Mouse (Mus musculus) liver, embryonic 13.5 days (tissue): ENCODE data around the gene Blvrb. TPM values are rescaled to one million over a fixed set of nuclear protein-coding genes. Genes with fewer than 3 reads are reported as not detected.
"Not testable (repeated sequence)": the region's sequence is repeated elsewhere in the genome, so short reads cannot be mapped to it uniquely, and the experiment has no call there.

Source experiments
- ATAC-seq: fragments of 200-750 bp; cut with Nextera tagmentation; 2 replicates; pipeline ENCODE4 v1.8.0; 2017; ENCODE audit warnings: low read depth, mild to moderate bottlenecking, moderate number of reproducible peaks, moderate library complexity
- DNase-seq: peaks from one replicate; pipeline ENCODE4 v3.0.0; 2022
- H3K27ac ChIP-seq: fragments of 300-500 bp; sonication (generic); 2 replicates; pipeline ENCODE4 v1.5.1; 2015; ENCODE audit warnings: moderate library complexity, mild to moderate bottlenecking, inconsistent platforms
- H3K27me3 ChIP-seq: fragments of 300-500 bp; sonication (generic); 2 replicates; pipeline ENCODE4 v1.6.1; 2015; ENCODE audit warnings: mild to moderate bottlenecking, inconsistent platforms
- H3K36me3 ChIP-seq: fragments of 300-500 bp; sonication (generic); 2 replicates; pipeline ENCODE4 v1.6.1; 2015; ENCODE audit warnings: mild to moderate bottlenecking, inconsistent platforms
- H3K4me1 ChIP-seq: fragments of 300-500 bp; sonication (generic); replicated peaks from 2 replicates; pipeline ENCODE4 v1.6.1; 2015; ENCODE audit warnings: inconsistent platforms
- H3K4me2 ChIP-seq: fragments of 300-500 bp; sonication (generic); 2 replicates; pipeline ENCODE4 v1.6.1; 2015; ENCODE audit warnings: inconsistent platforms, mild to moderate bottlenecking, moderate library complexity
- H3K4me3 ChIP-seq: fragments of 300-500 bp; sonication (generic); replicated peaks from 2 replicates; pipeline ENCODE4 v1.5.1; 2015; ENCODE audit warnings: mild to moderate bottlenecking, inconsistent platforms
- H3K9ac ChIP-seq: fragments of 300-500 bp; sonication (generic); 2 replicates; pipeline ENCODE4 v1.6.1; 2015; ENCODE audit warnings: mild to moderate bottlenecking, inconsistent platforms
- H3K9me3 ChIP-seq: fragments of 300-500 bp; sonication (generic); replicated peaks from 2 replicates; pipeline ENCODE4 v1.6.1; 2016; ENCODE audit warnings: inconsistent platforms
- WGBS: fragments of 180-500 bp; shearing (Covaris S2); methylation state at CpG from one replicate; pipeline ENCODE4 v1.1.7; 2015; ENCODE audit not compliant: insufficient replicate concordance; 5-methylcytosine and 5-hydroxymethylcytosine counted together
- polyA plus RNA-seq: library from polyadenylated mRNA; unstranded; fragments of >200 nt; fragmentation: Nextera tagmentation; extraction: Ambion mirVana; gene quantifications from 2 replicates; pipeline ENCODE4 v1.2.1, GENCODE M21; 2015

Gene Blvrb
- polyA plus RNA-seq, 1 experiment from 2014 or later, result 956 TPM

GRCm38 (mm10) chr7:27486102-27486769 lies 38.5 kb downstream of the Blvrb start:
- Histone ChIP-seq H3K4me2 (peak overlapping the region; percentile 81), H3K27ac (peak overlapping the region; percentile 93), H3K9ac (peak overlapping the region; percentile 93), H3K4me1 (peaks cover 82% of the 10 kb centered on the region), H3K27me3 (no peaks in the 10 kb centered on the region), H3K36me3 (peaks cover 15% of the 10 kb centered on the region), H3K9me3 (no peaks in the 10 kb centered on the region), H3K4me3 (peak overlapping the region; percentile 87)
- WGBS, result 2% methylated on average over 13 of the region's 13 CpGs
- ATAC-seq, result no peak
- peak; percentile 53 for DNase-seq

DNA sequence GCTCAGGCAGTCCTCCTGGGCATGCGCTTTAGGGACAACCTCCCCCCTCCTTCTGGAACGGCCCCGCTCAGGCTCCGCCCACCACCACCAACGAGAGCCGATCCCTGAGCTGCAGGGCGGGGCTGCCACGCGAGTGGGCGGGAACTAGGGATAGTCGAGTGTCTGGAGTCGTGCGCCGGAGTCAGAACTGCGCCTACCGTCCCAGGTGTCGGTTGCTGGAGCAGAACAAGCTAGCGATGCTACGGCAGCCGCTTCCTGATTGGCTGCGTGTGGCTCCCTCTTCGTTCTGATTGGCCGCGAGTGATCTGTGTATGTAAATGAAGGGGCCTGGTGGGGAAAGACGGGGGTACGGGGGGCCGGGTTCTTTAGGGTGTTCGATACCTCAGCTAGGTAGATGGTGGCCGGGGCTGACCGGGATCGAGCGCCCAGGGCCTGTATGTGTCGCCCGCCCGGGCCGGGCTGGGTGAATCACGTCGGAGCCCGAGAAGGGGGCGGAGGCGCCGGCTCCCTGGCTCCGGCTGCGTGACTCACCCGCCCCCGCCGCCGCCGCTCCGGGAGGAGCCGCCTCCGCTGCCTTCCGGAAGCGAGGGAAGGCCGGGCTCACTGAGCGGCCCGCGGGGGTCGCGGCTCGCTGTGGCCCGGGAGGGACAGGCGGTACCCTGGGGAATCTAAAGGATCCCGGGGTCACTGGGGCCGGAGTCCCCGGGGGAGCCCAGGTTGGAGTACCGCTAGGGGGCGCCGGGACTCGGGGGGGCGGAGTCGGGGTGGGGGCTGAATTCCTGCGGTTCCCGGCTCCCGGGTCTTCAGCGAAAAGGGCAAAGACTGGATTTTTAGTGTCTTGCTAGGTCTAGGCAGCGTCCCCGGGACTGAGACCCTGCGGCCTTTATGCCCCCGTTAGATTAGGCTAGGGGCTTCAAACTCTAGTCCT lies 39.3 kb downstream of the Blvrb start, which contains the start of gene Sertad1:
TSS of gene Sertad1 (plus strand) at position 141 of the 928 bp plus-strand sequence.
- Histone ChIP-seq H3K4me2 (peak within 1 kb of the TSS; percentile 81), H3K9ac (peak within 1 kb of the TSS; percentile 93), H3K36me3 (peaks cover 15% of the 10 kb centered on the region), H3K27me3 (no peaks in the 10 kb centered on the region), H3K9me3 (no peaks in the 10 kb centered on the region), H3K27ac (peak within 1 kb of the TSS; percentile 93), H3K4me1 (peaks cover 83% of the 10 kb centered on the region), H3K4me3 (peak within 1 kb of the TSS; percentile 87)
- DNase-seq (peak; percentile 100), ATAC-seq (peak; percentile 78)
- WGBS, result under 1% methylated on average over 75 of the region's 80 CpGs

GRCm38 (mm10) chr7:27487740-27488268 lies 40.0 kb downstream of the Blvrb start:
- Histone ChIP-seq H3K36me3 (peaks cover 15% of the 10 kb centered on the region), H3K4me1 (peaks cover 83% of the 10 kb centered on the region), H3K4me3 (peak overlapping the region; percentile 87), H3K27ac (peak overlapping the region; percentile 93), H3K27me3 (no peaks in the 10 kb centered on the region), H3K9ac (peak overlapping the region; percentile 93), H3K9me3 (no peaks in the 10 kb centered on the region), H3K4me2 (peak overlapping the region; percentile 81)
- ATAC-seq (no peak), DNase-seq (peak; percentile 48)
- WGBS, result 2% methylated on average over 13 of the region's 13 CpGs

DNA sequence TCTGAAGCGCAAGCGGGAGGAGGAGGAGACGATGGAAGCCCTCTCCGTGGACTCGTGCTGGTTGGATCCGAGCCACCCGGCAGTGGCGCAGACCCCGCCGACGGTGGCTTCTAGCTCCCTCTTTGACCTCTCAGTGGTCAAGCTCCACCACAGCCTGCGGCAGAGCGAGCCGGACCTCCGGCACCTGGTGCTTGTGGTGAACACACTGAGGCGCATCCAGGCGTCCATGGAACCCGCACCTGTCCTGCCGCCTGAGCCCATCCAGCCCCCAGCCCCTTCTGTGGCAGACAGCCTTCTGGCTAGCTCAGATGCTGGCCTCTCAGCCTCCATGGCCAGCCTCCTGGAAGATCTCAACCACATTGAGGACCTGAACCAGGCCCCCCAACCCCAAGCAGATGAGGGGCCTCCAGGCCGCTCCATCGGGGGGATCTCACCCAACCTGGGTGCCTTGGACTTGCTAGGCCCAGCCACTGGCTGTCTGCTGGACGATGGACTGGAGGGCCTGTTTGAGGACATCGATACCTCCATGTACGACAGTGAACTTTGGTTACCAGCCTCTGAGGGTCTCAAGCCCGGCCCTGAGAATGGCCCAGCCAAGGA lies 41.6 kb downstream of the Blvrb start:
- DNase-seq (no peak), ATAC-seq (no peak)
- Histone ChIP-seq H3K9me3 (no peaks in the 10 kb centered on the region), H3K36me3 (peaks cover 15% of the 10 kb centered on the region), H3K4me1 (peaks cover 79% of the 10 kb centered on the region), H3K4me2 (peak overlapping the region; percentile 81), H3K27me3 (no peaks in the 10 kb centered on the region), H3K27ac (peak overlapping the region; percentile 93), H3K9ac (peak overlapping the region; percentile 80), H3K4me3 (peak overlapping the region; percentile 60)
- WGBS, result 86% methylated on average over 25 of the region's 25 CpGs

DNA sequence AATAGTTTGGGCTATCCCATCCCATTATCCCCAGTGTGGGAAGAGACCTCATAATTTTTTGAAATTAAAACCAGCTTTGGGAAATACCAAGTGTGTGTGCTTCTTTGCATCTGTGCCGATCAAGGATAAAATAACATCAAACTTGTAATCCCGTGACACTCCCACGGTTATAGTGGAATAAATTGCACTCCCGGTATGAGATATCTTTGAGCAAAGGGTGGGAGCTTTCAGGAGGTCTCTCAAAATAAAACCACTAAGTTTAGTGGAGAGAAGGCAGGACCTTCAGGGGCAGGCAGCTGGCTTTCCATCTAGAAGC lies 42.4 kb downstream of the Blvrb start:
- peak overlapping the region; percentile 60 for H3K4me3 ChIP-seq
- H3K9me3 ChIP-seq, result no peaks in the 10 kb centered on the region
- DNase-seq (no peak), ATAC-seq (no peak)
- peaks cover 15% of the 10 kb centered on the region for H3K36me3 ChIP-seq
- peak overlapping the region; percentile 80 for H3K9ac ChIP-seq
- peaks cover 77% of the 10 kb centered on the region for H3K4me1 ChIP-seq
- peak overlapping the region; percentile 93 for H3K27ac ChIP-seq
- WGBS, result 26% methylated on average over 4 of the region's 4 CpGs
- H3K4me2 ChIP-seq, result peak overlapping the region; percentile 81
- H3K27me3 ChIP-seq, result no peaks in the 10 kb centered on the region

GRCm38 (mm10) chr7:27490543-27491329 lies 43.0 kb downstream of the Blvrb start:
- H3K4me1 ChIP-seq, result peaks cover 73% of the 10 kb centered on the region
- DNase-seq, result peak; percentile 94
- ATAC-seq, result peak; percentile 89
- no peaks in the 10 kb centered on the region for H3K9me3 ChIP-seq
- peak overlapping the region; percentile 60 for H3K4me3 ChIP-seq
- no peaks in the 10 kb centered on the region for H3K27me3 ChIP-seq
- peak overlapping the region; percentile 81 for H3K4me2 ChIP-seq
- WGBS, result 0% methylated on average over 33 of the region's 33 CpGs
- H3K27ac ChIP-seq, result peak overlapping the region; percentile 93
- peaks cover 15% of the 10 kb centered on the region for H3K36me3 ChIP-seq
- peak overlapping the region; percentile 80 for H3K9ac ChIP-seq

GRCm38 (mm10) chr7:27491856-27492255 lies 44.1 kb downstream of the Blvrb start:
- H3K27ac ChIP-seq, result peak overlapping the region; percentile 93
- H3K4me3 ChIP-seq, result 0 out of 2 replicates have a peak overlapping the region, but pooled peaks have one; percentile 60
- H3K4me1 ChIP-seq, result peaks cover 72% of the 10 kb centered on the region
- no peaks in the 10 kb centered on the region for H3K27me3 ChIP-seq
- DNase-seq (no peak), ATAC-seq (no peak)
- 75% methylated on average over 7 of the region's 7 CpGs for WGBS
- peaks cover 15% of the 10 kb centered on the region for H3K36me3 ChIP-seq
- H3K9ac ChIP-seq, result peak overlapping the region; percentile 80
- no peaks in the 10 kb centered on the region for H3K9me3 ChIP-seq
- peak overlapping the region; percentile 81 for H3K4me2 ChIP-seq

GRCm38 (mm10) chr7:27493022-27493421 lies 45.2 kb downstream of the Blvrb start:
- Histone ChIP-seq H3K4me1 (peaks cover 75% of the 10 kb centered on the region), H3K27ac (peak overlapping the region; percentile 93), H3K9me3 (no peaks in the 10 kb centered on the region), H3K4me3 (no peak overlapping the region), H3K9ac (0 out of 2 replicates have a peak overlapping the region, but pooled peaks have one; percentile 80), H3K36me3 (peaks cover 15% of the 10 kb centered on the region), H3K27me3 (no peaks in the 10 kb centered on the region), H3K4me2 (no peak overlapping the region)
- DNase-seq, result no peak
- 46% methylated on average over 3 of the region's 3 CpGs for WGBS
- ATAC-seq, result no peak

GRCm38 (mm10) chr7:27493450-27493849 lies 45.7 kb downstream of the Blvrb start:
- Histone ChIP-seq H3K27me3 (no peaks in the 10 kb centered on the region), H3K4me3 (no peak overlapping the region), H3K9ac (0 out of 2 replicates have a peak overlapping the region, but pooled peaks have one; percentile 80), H3K4me2 (no peak overlapping the region), H3K36me3 (peaks cover 15% of the 10 kb centered on the region), H3K9me3 (no peaks in the 10 kb centered on the region), H3K27ac (peak overlapping the region; percentile 93; the same call in 1 of the 2 replicates), H3K4me1 (peaks cover 71% of the 10 kb centered on the region)
- 73% methylated on average over 5 of the region's 5 CpGs for WGBS
- no peak for DNase-seq
- ATAC-seq, result no peak

DNA sequence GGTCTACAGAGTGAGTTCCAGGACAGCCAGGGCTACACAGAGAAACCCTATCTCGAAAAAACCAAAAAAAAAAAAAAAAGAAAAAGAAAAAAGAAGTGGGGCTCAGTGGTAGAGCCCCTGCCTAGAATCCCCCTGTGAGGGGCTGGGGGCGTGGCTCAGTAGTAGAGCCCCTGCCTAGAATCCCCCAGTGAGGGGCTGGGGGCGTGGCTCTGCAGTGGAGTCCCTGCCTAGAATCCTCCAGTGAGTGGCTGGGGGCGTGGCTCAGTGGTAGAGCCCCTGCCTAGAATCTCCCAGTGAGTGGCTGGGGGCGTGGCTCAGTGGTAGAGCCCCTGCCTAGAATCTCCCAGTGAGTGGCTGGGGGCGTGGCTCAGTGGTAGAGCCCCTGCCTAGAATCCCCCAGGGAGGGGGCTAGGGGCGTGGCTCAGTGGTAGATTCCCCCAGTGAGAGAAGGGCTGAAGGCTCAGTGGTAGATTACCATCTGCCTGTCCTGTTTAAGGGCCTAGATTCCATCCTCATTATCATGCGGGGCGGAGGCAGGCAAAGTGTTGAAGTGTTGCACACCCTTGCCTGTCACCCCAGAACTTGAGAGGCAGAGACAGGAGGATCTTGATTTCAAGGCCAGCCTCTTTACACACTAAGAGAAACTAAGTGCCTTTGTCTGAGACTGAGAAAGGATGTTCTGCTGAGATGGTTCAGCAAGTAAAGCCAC lies 47.0 kb downstream of the Blvrb start:
- peaks cover 57% of the 10 kb centered on the region for H3K4me1 ChIP-seq
- 71% methylated on average over 9 of the region's 9 CpGs for WGBS
- H3K27ac ChIP-seq, result not testable (repeated sequence)

More for the DNA sequence above, 47.0 kb downstream of the Blvrb start:
- H3K4me3 ChIP-seq, DNase-seq, H3K4me2 ChIP-seq, H3K36me3 ChIP-seq, H3K27me3 ChIP-seq, H3K9me3 ChIP-seq, ATAC-seq, H3K9ac ChIP-seq: not testable (repeated sequence)
